Mouse (Mus musculus) kidney, postnatal 36 days (tissue): ENCODE measurements around the gene Gm20708.
"Not testable (repeated sequence)": the region's sequence is repeated elsewhere in the genome, so short reads cannot be mapped to it uniquely, and the experiment has no call there.

Source experiments
- DNase-seq, 2 experiments: peaks; one replicate each; pipeline ENCODE4 v3.0.0; 2021 to 2022; ENCODE audit warnings: mixed read lengths in 2 of 2

Gene Gm20708

GRCm38 (mm10) chr11:117833509-117833908, 24.0 kb downstream of the Gm20708 start:
- DNase-seq = not testable (repeated sequence)

DNA sequence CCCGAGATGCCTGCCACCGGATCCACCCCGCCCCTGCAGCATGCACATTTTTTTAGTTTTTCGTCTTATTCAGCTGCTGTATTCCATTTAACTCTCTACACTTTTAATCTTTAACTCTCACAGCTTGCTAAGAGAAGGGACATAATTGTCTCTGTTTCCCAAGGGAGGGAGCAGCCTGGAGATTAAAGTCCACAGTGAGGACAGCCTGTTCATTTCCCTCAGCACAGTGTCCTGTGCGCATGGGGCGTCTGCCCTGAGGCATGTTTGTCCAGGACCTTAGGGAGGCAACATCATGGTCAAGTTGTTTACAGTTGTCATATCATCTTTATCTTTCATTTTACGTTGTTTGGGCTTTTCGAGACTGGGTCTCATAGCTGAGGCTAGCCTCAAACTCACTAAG, 24.6 kb downstream of the Gm20708 start:
- peak; percentile 74 to 87 for DNase-seq

DNA sequence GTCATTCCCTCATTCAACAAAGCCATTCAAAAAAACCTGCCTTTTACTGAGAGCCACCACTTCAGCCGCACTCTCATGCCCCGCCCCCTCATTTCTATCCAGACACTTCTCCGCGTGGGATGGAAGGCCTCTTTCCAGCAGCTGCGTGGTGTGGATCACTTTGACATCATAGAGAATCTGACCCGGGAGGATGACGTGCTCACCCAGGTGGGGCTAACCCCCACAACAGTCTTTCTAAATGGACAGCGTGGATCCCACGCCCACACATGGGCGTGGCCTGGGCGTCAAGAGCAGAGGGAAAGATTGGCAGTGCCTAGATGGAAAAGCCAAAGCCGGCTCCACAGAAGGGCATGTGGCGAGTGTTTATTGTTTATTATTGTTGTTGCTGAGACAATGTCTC, 26.8 kb downstream of the Gm20708 start:
- DNase-seq = peak; percentile 57 to 70

DNA sequence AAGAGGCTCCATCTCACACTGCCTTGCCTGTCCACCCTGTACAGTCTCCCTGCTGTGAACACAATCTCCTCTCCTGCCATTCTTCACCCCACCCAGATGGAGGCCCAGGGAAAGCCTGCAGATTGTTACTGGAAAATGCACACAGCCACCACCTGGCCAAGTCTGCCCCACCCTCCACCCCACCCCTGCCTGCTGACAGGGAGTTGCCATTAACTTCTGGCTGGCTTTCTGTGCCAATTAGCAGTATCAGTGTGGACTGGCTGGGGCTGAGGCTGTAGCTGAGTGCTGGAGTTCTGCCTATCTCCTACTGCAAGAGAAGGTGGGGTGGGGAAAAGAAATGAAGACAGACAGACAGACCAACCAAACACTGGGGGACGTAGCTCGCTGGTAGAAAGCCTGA, 29.1 kb downstream of the Gm20708 start:
- peak; percentile 58 to 75 for DNase-seq

GRCm38 (mm10) chr11:117839021-117839420, 29.6 kb downstream of the Gm20708 start:
- DNase-seq = no peak

DNA sequence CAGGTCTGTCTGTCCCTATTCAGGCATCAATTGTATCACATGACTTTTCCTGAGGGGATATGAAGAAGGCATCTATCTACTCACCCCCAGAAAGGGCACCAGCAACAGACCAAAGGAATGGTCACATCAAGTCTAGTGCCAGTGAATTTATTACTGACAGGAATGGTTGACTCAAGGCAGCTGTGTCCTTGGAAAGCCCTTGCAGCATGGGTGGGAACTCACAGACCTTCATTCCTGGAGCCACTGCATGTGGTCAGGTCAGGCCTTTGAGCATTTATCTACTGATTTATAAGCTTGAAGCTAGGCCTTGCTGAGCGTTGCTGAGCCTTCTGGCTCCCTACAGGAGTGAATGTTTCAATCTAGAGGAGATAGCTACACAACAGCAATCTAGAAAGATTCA, 31.4 kb downstream of the Gm20708 start:
- DNase-seq = no peak

DNA sequence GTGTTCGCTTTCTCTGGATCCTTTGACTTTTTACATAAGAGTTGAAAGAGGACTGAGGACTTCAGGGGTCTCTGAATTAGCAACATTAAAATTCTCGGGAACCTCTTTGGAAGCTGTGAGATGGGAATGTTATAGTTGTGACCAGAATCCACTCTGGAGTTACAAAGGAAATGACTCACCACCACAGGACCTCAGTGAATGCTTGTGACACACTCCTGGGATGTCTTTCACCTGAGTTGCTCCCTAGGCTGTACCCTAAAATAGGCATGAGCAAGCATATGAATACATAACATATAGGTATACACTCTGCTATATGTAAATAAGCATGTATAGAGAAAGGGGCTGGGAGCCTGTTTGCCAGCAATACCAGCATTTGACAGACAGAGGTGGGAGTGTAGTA, 34.0 kb downstream of the Gm20708 start:
- no peak for DNase-seq

DNA sequence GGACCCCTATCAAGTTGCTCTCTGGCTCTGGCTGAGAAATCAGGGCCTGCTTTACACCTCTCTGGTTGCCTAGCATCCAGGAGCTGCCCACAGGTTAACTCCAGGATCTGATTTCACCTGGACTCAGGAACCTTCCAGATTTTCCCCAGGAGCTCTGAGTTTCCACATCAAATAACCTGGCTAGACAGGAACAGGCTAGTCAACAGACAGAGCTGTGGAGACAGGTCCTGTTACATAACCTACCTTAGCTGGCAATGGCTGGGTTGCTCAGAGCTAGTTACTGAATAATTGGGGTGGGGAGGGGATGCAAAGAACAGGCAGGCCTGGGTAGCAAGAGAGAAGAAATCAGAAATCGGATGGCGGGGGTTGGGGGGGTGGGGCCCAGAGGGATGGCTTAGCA, 35.5 kb downstream of the Gm20708 start:
- DNase-seq = peak; percentile 49 to 90

DNA sequence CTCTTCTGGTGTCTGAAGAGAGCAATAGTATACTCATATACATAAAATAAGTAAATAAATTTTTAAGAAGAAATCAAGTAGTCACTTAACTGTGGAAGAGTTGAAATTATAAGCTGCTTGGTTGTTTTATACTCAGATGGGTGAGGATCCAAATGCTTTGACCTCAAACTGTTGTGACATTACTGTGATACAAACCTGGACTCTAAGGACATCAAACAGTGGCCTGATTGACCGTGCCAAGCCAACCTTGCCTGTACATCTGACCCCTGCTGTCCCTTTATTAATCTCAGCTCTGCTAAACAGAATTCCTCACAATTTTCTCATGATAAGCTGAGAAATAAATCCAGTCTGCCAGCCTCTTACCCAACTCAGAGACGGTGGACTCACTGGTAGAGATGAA, 36.2 kb downstream of the Gm20708 start:
- DNase-seq = no peak

DNA sequence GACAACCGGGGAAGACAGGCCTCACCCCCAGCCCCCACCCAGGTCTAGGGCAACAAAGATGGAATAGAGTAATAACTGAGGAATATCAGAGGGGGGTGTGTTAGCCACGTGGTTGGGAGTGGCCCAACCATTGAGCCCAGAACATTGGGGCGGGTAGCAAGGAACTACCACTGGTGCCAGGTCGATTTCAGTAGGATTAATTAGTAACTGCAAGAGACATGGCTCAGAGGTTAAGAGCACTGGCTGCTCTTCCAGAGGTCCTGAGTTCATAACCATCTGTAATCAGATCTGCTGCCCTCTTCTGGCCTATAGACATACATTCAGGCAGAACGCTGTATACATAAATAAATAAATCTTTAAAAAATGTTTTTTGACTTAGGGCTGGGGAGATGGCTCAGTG, 37.2 kb downstream of the Gm20708 start:
- peak; percentile 78 to 85 for DNase-seq

DNA sequence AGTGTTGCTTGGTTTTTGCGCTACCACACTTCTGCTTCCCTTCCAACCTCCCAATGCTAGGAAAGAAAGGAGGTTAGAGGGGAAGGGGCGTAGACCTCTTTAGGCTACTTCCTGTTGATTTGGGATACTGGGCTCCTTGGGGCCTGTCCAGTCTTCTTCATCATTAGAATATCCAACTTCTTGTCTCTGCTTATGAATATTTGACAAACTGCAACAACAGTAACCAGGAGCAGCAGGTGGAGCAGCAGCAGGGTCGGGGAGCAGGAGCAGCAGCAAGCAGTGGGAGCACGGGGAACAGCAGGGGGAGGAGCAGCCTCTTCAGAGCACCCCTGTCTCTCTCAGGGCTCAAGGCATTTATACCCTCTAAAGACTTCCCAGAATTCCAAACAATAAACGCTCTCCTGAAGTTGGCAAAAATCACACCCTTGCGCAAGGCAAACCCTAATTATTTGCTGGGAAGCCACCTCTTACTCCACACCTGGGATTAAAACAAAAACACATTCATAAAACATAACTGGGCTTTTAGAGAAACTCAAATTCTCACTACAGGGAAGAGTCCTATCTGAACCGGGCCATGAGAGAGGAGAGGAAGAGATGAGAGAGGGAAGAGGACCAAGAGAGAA, 38.2 kb downstream of the Gm20708 start:
- DNase-seq = no peak

DNA sequence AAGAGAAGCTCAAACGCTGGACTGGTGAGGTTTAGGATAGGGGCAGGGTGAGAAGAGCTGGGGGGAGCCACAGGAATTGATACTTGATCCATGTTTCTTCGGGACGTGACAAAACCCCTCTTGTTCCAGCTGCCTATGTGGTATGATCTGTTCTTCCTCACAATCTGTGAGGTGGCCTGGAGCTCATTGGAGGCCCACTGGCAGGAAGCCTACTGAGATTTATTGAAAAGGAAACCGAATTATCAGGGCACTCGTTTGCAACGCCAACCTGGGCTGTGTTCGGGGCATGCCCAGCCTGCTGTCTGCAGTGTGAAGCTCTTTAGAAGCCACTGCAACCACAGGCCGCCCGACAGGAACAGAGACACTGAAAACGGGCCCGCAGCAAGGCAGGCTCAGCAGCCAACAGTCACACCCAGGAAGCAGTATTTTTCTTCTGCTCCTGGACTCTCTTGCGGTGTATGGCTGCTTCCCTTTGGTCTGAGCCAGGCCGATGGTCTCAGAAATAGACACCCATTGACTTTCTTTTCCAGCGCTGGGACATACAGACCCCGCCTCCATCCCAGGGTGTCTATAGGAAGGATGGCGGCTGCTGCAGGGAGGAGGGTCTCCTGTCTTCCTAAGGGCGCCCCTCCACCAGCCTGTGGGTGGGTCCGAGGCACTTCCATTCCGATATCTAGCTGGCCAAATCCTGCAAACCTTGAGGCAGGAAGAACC, 39.0 kb downstream of the Gm20708 start:
- DNase-seq = peak in 1 of 2 experiments; percentile 55

DNA sequence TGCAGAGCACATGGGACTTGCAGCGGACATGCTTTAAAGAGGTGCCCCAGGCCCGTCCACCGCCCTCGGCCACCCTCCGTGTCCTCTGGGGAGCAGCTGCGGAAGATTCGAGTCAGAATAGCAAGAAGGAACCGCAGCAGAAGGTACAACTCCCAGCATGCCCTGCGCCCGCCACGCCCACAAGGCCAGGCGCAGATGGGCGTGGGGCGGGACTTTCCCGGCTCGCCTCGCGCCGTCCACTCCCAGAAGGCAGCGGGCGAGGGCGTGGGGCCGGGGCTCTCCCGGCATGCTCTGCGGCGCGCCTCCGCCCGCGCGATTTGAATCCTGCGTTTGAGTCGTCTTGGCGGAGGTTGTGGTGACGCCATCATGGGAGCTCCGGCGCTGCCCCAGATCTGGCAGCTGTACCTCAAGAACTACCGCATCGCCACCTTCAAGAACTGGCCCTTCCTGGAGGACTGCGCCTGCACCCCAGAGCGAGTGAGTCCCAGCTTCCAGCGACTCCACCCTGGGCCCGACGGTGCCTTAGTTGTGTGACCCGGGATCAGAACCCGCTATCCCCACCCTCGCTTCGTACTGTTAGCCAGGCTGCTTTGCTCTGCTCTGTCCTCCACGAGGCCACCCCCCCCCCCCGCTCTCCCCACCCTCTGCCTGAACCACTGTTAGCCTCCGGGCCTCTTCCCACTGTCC, 39.7 kb downstream of the Gm20708 start, which contains the start of gene Birc5:
Gene Birc5 (plus strand): TSS at position 267 of the 687 bp plus-strand sequence.
- DNase-seq = peak; percentile 96 to 98

- peak in 1 of 2 experiments; percentile 55 for DNase-seq
These were observed 43.4 kb downstream of the Gm20708 start for GRCm38 (mm10) chr11:117852875-117853274.

DNA sequence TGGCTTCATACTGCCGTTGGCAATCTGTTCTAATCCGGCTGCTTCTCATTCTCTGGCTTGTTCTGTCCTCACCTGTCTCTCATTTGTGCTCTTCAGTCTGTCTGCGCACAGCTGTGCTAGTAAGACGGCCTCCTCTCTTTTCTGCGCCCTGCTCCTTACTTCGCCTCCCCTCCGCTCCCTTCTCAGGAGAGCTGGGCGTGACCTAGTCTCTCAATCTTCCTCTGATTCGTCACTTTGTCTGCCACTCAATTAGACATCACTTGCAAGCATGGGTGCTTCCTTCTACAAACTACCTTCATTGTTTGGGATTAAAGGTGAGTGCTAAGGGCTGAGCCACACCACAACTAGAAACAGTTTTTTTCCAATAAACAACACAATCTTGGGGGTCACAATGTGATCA, 44.8 kb downstream of the Gm20708 start:
- DNase-seq = no peak

- DNase-seq = no peak
These were observed 45.9 kb downstream of the Gm20708 start for GRCm38 (mm10) chr11:117855360-117855759.

- no peak for DNase-seq
These were observed 46.5 kb downstream of the Gm20708 start for GRCm38 (mm10) chr11:117855975-117856374.

DNA sequence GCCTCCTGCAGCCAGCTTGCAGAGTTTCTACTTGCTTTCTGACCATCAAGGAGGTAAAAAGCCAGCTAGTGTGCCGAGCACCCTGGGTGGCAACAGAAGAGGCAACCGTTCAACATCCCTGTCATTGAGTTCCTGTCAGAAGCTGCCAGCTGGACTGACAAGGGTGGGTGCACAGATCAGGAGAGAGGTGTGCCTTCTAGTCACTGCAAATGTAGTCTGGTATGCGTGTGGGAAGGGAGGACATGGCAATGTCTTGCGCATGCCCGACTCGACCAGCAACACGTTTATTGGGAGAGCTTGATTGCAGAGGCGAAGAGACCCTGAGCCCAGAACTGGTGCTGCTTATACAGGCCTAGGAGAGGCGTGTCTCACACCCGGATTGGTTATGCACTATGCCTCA, 48.0 kb downstream of the Gm20708 start:
- DNase-seq = no peak

DNA sequence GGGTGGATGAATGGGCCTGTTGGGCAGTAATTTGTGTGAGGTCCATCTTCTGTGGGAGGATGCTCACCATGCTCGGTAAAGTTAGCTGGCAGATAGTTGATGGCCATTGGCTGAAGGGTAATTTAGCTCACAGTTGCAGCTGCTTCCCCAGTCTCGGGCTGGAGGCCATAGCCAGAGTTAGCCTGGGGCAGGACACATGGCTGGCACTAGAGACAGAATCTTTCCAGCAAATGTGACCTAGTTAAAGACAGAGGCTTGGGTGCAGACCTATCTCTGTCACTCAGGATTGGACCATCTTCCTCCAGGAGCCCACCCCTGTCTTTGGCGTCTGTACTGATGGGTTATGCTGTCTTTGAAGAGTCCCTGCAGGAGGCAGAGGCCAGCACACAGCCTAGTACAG, 48.9 kb downstream of the Gm20708 start:
- no peak for DNase-seq

- no peak for DNase-seq
These were observed 51.1 kb downstream of the Gm20708 start, which contains the start of gene Tmem235 for GRCm38 (mm10) chr11:117860601-117861000. Tmem235 (plus strand) TSS chr11:117860752.

DNA sequence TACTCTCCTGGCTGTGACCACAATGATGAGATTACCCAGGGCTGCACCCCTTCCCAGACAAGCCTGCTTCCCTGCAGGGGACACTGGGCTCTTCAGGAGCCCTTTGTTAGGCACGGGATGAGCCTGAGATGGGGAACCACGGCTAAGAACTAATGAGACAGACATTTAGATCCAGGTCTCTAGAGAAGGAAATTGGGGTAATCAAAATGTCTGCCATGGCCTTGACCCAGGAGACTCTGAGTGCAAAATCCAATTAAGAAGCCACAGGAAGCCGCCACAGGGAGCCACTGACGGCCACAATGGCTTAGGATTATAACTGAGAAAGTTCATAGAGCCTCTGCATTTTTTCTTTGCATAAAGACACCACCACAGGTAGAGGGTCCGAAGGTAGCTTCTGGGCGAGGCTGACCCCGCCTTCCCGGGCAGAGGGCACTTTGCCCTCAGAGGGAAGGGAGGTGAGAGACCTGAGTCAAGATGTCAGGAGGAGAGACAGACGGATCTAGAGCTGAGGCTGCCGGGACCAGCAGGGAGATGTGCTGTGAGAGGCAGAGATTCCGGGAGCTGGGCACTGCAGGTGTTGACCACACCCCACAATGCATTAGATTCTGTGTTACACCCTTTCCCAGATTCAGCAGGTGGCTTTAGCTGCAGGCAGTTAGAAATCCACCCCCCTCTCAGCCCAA, 53.8 kb downstream of the Gm20708 start:
- peak; percentile 67 to 78 for DNase-seq

DNA sequence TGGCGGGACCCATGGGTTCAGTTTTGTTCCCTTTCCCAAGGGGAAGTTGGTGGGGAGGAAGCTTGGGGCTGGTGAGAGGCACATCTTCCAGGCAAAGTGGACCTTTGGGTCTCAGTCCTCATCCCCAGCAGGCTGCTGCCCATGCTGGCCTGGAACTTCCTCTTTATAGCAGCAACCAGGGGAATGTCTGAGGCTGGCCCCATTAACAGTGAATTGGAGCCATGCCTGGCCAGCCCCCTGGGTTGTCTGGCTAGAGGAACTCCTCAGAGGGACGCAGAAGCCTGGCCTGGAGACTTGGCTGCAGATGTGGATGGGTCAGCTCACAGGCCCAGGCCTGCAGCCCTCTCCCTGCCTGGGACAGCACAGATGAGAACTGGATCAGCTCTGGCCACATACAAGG, 55.3 kb downstream of the Gm20708 start:
- DNase-seq = no peak

GRCm38 (mm10) chr11:117865988-117866387, 56.5 kb downstream of the Gm20708 start:
- peak; percentile 60 to 64 for DNase-seq
